Mouse (Mus musculus) kidney, postnatal 36 days (tissue): ENCODE measurements around the gene Gosr1.
A peak's percentile ranks its signal among the peaks of the same experiment; 100 is the strongest.
"Not testable (repeated sequence)": the region's sequence is repeated elsewhere in the genome, so short reads cannot be mapped to it uniquely, and the experiment has no call there.

Experiments
- DNase-seq, 2 experiments: peaks; one replicate each; pipeline ENCODE4 v3.0.0; 2021 to 2022; ENCODE audit warnings: mixed read lengths in 2 of 2

Gosr1 gene

DNA sequence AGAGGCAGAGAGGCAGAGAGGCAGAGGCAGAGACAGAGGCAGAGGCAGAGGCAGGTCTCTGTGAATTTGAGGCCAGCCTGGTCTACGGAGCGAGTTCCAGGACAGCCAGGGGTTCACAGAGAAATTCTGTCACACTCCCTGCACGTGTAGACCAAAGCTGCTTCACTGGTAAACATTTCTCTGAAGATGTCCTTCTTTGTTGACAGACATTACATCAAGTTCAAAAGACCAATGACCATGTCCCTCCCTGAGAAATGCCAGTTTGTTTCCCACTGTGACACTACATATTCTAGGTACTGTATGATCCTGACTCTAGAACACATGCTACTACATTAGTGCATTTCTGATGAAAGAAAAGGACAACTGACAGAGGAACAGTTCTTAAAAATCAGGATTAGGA is 32.7 kb downstream of the Gosr1 start:
- DNase-seq, result no peak

DNA sequence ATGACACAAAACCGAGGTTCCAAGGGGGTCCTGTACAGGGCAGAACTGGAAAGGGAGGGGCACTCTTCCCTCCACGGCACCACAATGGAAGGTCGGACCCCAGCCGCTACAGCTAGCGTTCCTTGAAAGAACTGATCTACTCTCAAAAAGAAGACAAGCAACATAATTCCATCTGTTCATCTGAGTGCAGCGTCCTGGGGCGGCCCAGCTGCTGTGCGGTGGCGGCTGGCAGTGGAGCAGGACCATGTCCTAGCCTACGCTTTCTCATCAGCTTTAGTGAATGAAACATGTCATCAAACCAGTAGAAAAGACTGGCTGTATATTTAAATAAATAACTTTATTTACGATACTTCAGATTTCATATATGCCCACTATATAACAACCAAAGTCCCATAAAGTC is 35.3 kb downstream of the Gosr1 start:
- no peak for DNase-seq

DNA sequence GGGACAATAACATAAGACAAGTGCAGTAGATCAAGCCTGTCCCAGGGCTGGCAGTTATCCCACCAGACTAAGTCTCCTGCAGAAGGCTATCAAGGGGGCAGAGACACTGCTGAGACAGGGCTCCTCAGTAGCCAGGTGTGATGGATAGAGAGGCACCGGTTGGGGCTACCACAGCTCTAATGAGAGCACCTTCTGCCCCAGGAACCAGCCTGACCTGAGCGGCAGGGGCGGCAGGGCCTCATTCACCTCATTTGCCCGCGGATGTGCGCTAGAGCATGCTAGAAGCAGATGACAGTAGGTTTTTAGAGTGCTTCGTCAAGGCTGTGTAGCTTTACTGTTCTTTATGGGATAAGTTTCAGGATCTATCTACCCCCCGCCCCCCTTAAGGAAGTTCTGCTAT is 39.5 kb downstream of the Gosr1 start:
- no peak for DNase-seq

DNA sequence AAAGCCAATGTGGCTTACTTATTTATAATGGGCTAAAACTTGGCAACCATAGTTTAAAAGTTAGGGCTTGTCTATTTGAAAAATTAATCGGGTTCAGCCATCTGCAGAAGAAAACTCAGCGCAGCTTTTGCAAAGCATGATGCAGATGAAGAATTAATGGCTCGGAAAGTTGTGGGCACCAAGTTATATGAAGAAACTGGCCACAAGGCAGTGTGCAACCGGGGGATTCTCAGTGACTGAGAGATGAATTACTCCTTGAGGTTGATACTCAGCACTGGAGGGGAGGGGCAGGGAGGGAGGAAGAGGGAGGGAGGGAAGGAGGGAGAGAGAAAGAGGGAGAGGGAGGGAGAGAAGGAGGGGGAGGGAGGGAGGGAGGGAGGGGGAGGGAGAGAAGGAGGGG is 46.4 kb downstream of the Gosr1 start:
- DNase-seq, result no peak

DNA sequence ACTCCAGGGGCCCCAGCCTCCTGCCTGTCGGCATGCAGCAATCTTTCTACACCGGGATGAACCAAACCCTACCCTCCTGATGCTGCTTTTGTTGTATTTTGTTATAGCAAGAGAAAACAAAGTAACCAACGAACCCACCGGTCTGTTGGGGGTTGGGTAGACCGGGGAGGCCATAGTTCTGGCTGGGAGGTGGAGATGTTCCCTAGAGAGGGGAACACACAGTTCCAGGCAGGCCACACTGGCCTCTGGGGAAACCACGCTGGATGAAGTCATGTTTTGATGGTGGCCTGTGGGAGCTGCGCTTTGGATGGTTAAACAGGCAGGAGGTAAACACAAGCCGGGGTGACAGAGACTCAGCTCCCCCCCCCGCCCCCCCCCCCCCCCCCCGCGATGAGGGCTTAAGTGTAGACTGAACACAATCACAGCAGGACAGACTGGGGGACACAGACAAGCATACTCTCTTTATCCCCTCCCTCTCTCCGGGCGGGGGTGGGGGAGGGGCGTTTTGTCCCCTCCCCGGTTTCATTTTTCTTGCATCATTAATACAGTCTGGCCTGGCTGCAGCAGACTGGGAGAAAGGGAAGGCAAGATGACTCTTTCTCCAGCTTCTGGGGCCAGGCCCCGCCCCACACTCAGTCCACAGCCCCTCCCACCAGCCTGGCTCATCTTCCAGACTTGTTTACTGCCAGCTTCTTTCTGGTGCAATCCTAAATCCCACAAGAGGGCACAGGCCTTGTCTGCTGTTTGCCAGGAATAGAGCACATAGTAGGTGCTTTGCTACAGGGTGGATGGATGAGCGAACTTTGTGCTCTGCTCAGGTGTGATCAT is 53.5 kb downstream of the Gosr1 start:
- peak; percentile 38 to 39 for DNase-seq

DNA sequence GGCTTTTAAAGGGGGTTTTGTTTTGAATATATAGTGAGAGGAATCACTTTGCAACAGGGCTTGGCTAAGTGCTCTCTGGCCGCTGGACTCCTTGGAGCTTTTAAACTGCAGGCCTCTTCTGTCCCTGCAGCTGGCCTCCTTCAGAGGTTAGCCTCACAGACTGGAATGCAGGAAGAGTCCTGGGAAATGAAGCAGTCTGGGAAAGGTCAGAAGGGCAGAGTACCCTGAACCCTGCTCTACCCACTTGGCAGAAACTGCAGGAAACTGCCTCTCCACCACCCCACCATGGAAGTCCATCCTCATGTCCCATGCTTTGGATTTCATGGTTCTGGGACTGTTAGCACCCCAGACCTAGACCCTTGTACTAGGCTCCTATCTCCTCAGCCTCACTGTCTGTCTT is 54.5 kb downstream of the Gosr1 start:
- DNase-seq, result peak; percentile 55 to 58

DNA sequence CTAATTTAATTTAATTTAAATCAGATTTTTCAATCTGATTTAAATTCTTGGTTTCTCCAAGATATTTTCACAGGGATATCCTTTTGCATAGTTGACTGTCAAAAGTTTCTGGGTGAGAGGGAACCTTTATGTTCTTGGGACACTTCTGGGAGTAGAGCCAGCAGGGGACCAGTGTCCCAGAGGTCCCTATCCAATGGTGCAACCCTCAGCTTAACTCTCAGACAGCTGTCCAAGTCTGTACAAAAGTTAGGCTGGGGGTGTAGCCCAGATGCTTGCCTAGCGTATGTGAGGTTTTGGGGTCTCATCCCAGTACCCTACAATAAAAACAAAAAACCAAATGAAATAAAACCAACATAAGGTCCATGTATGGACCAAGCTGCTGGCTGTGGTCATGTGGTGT is 55.3 kb downstream of the Gosr1 start:
- no peak for DNase-seq

DNA sequence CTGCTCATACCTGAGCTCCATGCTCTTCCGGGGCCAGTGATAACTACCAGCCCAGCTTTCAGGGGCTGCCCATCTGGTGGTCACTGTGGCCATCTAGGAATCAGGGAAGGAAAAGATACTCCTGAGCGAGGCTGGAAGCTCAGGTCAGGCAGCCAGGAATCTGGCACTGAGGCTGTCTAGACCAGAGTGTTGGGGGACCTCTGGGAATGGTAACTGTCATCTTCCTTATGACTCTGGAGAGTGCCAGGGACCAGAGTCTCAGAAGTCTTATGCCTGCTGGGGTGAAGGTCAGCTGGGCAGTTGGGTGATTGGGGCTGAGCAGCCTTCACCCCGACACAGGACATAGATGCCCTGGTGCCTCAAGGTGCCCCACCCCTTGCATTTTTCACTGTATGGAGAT is 55.7 kb downstream of the Gosr1 start:
- no peak for DNase-seq

DNA sequence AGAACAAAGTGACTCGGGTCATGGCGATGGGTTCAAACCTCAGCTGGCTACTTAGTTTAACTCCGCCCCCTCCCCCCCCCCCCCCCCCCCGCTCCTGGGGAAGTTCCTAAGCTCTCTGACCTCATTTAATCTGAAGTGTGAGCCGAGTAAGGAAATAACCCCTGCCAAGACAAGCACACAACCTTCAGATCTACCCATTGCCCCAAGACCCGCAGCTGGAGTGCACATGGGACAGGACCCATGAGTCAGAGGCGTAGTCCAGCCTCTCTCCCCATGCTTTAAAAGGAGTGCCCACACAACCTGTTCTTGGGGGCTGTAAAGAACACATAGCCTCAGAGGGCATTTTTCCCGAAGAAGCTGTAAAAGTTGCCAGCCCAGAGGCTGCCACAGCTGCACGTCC is 63.8 kb downstream of the Gosr1 start:
- no peak for DNase-seq

DNA sequence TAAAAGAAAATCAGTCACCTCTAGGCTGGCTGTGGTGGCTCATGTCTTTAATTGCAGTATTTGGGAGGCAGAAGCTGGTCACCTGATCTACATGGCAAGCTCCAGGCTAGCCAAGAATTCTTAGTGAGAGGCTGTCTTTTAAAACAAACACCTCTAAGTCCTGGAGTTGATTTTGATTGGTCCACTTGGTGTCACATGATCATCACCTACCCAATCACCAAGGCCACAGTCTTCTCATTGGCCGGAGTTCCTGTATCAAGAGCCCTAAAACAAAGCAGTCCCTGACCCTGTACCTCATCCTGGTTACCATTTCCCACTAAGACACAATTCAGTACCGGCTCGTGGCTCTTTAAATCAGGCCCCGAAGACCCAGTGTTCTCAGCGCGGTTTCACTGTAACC is 67.6 kb downstream of the Gosr1 start:
- no peak for DNase-seq

DNA sequence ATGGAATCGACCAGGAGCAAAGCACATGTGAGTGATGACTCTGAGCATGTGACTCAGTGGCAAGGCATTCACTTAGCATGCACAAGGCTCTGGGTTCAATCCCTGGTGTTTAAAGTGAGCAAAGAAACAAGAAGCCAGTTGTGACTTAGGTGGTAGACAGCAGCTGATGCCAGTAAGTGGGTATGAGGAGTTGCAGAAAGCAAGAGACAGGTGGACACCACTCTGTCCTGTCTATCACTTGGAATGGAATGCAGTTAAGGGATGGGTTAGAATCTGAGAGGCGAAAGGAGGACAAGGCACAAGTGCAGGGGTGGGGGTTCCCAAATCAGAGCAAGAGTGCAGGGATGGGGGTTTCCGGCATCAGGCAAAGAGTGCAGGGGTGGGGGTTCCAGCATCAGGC is 71.3 kb downstream of the Gosr1 start:
- no peak for DNase-seq

DNA sequence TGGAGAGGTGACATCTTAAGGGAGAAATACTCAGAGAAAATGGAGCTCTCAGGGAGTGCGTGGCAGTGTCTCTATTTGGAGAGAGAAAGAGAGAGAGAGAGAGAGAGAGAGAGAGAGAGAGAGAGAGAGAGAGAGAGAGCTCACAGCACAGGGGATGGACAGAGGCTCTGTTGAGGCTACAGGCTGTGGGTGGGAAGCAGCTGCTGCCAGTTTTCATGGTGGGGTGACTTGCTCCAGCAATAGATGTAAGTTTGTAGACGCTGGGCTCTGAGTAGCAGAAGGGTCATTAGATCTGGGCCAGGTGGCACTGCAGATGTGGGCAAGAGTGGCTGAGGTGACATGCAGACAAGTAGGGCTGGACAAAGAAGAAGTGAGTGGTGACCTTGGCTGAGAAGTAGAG is 77.8 kb downstream of the Gosr1 start:
- DNase-seq, result no peak

DNA sequence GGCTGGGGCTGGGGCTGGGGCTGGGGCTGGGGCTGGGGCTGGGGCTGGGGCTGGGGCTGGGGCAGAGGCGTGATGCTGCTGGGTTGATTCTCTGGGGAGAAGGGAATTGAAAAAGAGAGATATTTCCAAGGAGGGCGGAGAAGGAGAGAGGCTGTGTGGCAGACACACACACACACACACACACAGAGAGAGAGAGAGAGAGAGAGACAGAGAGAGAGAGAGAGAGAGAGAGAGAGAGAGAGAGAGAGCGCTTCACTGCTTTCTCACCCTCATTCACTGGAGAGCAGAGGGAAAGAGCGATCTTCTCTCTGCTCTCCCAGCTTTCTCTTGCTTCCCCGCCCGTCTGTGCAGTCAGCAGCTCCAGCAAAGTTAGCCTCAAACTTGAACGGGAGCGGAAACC is 83.9 kb downstream of the Gosr1 start, which contains the start of gene Trarg1:
Trarg1 (plus strand) TSS at position 301 of the 400 bp plus-strand sequence.
- DNase-seq, result not testable (repeated sequence)
